Mouse (Mus musculus): ENCODE measurements around the gene Gm44790.
"Not testable (repeated sequence)": the region's sequence is repeated elsewhere in the genome, so short reads cannot be mapped to it uniquely, and the experiment has no call there.

The Gm44790 gene

DNA sequence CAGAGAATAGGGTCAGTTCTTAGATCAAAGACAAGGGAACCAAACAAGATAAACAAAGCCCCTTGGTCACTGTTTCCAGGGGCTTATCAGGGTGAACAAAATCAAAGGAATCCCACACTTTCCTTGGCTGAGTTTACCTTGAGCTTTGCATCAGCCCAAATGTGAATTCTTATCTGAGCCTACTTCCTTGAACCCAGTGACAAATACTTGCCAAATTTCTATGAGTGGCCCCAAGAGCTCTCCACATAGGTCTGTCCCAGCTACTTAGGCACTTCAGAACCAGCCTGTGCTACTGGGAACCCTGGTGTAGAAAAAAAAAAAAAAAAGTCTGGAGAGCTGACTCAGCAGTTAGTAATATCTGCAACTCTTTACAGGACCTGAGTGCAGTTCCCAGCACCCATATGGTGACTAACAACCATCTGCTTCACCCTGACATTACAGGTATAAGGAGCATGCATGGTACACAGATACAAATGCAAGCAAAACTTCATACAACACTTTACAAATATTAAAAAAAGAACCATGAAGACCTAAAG lies 48.3 kb downstream of the Gm44790 start:
- no peak for DNase-seq (ENCODE audit: low spot score)

DNA sequence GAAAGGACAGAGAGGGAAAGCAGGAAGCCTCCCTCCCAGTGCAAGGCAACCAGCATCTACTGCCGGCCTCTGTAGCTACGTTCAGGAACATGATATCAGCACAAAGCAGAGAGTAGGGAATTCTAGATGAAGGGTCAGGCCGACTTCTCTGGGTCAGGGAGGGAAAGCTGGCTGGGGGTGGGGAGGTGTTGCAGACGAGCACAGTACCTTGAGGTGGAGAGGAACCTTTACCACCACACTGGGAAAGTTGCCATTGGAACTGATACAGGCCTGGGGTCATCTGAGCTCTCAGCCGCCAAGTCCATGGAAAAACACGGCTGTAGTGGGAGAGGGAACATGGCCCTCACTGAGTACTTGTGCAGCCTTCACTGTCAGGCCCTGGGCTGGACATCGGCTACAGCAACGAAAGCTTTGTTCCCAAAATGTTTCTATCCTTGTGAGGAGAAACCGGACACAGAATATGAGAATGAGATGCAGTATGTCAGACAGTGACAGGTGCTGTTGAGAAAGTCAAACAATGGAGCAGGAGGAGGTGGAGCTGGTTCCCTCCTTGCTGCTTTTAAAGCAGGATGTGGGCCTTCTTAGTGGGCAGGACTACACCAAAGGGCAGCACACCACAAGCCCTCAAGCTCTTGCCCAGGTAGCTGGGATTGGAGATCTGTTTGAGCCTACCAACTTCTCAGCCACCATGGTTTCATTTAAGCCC lies 49.2 kb downstream of the Gm44790 start:
- DNase-seq (ENCODE audit: low spot score), result no peak

DNA sequence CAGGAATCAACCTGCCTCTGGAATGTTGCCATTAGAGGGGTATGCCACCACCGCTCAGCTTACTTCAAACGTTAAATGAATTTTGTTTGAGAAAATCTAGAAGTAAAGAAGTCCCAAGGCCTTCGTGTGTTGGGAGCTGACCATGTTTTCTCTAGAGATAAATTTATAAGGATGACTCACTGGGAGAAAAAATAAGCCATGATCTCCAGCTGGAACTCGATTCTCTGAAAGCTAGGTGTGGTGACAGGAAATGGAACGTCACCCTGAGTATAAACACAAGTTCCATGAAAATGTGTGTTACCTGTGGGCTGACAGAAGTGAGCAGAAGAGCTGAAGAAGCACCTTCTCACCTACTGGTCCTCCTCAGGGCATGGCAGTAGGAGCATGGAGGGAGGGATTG lies 50.5 kb downstream of the Gm44790 start:
- no peak for DNase-seq (ENCODE audit: low spot score)

DNA sequence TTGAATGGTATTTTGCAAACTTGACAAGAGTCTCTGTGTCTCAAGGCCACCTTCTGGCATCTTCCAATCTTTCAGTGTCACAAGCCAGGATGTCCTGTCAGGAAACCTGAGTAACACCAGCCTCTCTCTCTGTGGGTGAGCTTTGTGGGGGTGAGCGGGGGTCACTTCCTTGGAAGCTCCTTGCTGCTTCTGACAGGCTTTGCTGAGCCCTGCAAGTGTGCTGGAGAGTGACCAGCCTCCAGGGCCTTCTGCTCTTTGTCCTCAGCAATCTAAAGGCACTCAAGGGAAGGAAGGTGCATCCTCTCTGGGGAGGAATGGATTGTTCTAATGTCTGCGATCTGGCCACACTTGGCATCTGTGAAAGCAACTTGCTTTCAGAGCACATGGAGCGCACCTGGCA lies 52.9 kb downstream of the Gm44790 start:
- peak; percentile 30 for DNase-seq (ENCODE audit: low spot score)

DNA sequence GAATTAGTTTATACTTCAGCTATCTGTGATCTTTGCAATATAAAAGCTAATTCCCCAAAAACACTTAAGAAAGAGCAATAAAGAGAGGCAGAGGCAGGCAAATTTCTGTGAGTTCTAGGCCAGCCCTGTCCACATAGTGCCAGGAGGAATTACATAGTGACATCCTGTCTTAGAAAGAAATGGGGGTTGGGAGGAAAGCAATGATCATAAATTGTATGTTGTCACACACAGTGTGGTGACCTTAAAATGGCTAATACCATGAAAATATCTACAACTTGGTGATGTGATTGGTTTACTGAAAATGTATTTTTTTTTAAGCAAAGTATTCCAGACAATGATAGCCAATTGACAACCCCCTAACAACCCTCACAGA lies 53.3 kb downstream of the Gm44790 start:
- no peak for DNase-seq (ENCODE audit: low spot score)

DNA sequence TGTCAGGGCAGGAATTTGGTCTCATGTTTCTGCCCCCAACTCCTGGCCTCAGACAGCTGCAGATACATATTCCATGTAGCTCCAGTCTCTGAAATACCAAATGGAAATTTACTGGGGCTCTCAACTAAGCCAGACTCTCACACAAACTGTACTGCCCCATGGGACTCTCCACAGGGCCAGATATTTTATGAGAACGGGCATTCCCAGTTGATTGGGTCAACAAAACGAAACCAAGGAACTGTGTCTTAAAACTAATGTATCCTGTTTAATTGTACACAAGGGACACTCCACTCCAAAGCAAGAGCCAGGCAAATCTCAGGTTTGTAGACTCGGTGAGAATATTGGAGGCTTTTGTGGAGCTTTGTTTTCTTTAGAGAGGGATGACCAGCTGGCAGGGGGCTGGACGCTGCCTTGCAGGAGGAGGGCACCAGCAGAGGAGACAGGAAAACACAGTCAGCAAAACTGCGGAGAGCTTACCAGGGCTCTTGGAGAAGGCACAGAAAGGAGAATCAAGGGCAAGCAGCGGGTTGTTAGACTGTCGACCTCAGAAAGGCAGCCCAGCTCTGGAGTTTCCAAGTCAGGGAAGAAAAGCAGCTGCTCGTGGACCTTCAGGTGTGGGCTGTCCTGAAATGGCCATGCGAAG lies 53.9 kb downstream of the Gm44790 start:
- DNase-seq (ENCODE audit: low spot score), result peak; percentile 82

DNA sequence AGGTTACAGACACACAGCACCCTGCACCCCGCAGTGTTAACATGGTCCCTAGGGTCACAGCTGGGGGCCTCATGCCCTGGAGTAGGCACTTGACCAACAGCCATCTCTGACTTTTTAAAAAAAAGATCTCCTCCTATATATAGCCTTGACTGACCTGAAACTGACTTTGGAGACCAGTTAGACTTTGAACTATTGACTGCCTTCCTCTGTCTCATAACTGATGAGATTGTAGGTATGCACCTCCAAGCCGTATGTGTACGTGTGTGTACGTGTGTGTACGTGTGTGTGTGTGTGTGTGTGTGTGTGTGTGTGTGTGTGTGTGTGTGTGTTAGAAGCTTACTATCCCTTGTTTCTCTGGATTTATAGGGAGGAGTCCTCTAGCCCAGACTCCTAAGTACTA lies 55.4 kb downstream of the Gm44790 start:
- no peak for DNase-seq (ENCODE audit: low spot score)

DNA sequence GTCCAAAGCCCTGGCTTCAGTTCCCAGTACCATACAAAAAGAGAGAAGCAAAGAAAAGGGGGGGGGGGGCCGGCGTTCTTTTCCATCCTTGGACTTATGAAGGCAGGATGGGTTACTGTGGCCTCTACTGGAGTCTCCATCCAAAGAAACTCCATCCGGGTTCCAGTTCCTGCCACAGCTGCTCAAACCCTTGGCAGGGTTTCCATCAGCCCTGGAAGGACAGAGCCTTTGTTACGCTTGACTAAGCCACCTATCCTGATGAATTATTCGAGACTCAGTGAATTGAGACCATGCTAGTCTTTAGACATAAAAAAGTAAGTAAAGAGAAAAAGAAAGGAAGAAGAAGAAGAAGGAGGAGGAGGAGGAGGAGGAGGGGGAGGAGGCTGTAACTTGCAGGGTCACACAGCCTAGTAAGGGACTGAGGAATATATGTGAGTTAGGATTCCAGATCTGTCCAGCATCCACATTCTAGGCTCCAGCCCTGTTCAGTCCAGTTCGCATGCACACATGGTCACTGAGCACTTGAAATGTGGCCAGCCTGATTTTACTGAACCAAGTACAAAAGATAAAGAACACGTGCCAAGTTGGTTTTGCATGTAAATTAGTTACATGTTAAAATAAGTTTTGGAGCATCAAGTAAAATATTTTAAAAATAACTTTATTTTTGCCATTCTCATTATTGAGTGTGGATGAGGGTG lies 59.6 kb downstream of the Gm44790 start:
- DNase-seq (ENCODE audit: low spot score), result no peak

DNA sequence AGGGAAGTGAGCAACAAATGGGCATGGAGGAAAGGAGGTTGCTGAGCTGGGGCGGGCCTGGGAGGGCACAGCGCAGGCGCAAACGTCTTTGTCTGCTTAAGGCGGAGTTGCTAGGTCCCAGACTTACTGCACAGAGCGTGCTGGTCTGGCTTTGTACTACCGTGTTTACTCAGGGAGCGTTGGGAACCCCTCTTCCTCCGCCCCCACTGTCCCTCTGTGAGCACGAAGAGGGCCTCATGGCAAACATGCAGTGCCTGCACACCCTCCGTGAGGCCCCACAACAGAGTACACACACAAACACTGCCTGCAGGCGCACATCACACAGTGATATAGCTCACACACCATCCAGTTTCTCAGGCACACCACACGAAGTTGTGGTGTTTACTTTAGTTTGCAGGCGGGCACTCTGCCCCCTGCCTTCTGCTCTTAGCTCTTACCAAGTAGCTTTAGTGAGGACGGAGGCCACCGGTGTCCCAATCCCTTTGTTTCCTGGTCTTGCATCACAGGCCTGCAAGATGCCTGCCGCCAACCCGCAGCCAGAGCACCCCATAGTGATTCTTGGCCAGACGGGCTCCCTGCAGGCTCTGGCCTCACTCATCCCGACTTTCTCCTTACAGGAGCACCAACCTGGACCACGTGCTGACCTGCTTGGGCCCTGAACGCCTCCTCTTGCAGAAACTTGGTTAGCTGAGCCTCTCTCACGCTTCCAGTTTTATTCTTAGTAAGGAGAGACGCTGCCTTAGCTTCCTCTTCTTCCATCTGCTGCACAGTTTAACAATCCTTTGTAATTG lies 61.1 kb downstream of the Gm44790 start:
- DNase-seq (ENCODE audit: low spot score), result peak; percentile 89

DNA sequence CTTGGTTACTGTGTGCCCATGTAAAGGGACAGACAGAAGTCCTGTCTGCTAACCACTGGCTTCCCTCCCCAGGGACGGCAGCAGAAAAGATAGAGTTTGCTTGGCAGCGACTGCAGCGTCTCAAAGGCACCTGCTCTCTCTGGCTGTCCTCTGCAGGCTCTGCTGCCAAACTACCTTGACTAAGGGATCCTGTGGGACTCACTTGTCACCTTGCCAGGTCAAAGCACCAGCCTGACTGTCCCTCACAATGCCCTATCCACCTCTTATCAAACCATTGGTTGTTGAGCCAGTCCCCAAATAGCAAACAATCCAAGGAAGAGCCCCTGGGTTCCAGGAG lies 61.7 kb downstream of the Gm44790 start:
- DNase-seq (ENCODE audit: low spot score), result peak; percentile 67

DNA sequence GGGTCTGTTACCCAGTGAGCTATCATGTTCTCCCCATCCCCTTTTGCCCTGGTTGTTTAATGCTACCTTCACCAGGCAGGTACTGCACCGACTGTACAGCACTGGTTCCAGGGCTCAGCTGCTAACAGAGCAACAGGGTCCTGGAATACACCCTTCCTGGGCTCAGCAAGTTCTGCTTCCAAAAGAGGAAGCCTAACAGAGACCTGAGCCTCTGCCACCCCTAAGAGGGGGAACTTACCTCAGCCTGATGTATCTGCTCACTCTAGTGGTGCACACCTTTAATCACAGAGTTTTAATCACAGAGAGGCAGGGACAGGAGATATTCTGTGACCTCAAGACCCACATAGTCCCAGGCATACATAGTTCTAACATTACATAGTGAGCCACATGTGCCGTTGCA lies 63.5 kb downstream of the Gm44790 start:
- DNase-seq (ENCODE audit: low spot score), result no peak

DNA sequence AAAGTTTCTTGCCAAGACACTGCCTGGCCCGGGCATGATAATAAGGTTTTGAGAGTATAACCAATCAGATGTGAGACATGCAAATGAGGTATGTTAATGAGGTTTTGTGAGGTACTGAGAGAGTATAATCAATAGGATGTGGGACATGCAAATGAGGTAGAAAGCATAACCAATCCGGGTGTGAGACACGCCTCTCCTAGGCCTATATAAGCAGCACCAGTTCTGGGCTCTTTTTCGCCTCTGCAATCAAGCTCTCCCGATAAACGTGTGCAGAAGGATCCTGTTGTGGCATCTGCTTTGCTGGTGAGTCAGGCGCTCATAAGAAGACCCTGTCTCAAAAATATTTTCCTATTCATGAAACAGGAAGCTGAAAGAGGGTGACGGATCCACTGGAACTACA lies 64.0 kb downstream of the Gm44790 start:
- not testable (repeated sequence) for DNase-seq (ENCODE audit: low spot score)

DNA sequence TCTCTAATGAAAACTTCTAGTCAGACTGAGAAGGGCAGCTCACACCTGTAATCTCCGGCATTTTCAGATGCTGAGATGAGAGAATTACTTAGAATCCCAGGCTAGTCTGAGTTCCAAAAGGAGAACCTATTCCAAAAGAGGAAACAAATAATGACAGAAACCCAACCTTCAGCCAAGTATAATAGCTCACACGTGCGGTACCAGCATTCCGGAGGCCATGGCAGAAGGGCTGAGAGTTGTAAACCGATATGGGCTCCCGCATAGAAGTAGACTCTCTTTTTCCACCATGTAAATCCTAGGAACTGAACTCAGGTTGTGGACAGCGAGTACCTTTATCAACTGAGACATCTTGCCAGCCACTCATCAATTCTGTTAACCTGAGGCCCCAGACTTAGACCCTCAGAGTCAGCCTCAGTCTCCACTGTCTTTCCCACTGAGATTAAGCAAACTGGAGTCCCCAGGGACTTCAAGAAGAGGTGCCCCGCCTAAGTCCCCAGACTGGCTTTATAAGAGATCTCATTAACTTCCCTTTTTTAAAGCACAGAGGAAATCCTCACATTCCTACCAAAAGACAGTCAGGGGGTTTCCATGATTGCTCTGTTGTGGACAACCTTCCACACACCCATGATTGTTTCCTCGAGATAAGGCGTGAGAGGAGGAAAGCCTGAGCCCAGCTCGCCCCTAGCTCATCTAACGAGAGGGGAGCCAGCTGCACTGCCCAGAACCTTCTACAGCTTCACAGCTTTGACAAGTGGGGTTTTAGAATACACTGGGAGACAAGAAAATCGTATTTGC lies 67.2 kb downstream of the Gm44790 start:
- DNase-seq (ENCODE audit: low spot score), result no peak

DNA sequence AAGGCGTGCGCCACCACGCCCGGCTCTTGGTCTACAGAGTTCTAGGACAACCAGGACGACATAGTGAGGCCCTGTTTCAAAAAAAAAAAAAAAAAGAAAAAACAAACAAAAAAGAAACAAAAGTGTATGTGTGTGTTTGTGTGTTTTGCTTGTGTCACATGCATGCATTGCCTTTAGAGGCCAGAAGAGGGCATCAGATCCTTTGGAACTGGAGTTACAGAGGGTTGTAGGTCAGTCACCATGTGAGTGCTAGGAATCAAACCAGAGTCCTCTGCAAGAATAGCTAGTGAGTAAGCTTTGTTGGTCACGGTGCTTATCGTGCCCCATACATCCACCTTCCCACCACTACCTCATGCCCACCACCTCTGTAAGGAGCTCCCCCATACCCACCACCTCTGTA lies 68.3 kb downstream of the Gm44790 start:
- DNase-seq (ENCODE audit: low spot score), result no peak

Measured in MN1 (cell line).